In the genomic region with DNA sequence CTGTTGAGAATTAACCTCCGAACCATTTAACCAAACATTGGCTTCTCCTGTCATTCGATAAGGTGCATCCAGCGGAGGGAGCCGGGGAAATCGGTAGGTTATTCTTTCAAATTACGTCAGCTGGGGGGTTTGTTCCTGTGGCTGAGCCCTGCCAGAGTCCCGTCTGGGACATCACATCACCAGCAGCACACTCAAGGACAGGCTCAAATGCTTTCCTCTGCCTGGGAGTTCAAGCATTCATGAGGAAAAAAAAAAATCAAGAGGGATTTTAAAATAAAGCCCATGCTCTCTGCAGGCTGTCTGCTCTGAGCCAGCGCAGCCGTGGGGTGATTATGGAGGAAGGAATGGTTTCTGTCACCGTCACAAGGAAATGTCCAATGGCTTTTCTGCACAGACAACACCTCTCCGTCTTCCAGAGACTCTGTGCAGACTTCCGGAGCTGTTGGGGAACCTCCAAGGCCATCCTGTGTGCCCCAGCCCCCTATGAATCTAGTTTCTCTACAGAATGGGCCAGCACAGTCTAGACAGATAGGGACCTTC, we compare ENCODE assay signal across 13 mouse cellular contexts. TPM values are rescaled to one million over a fixed set of nuclear protein-coding genes. Genes with fewer than 3 reads are reported as not detected.
A peak's percentile ranks its signal among the peaks of the same experiment; 100 is the strongest.
DNase-seq lines count a peak whose midpoint lies in the region; ATAC-seq and TF ChIP-seq lines count a peak whose summit lies in the region.
"Had no signal": no experiment of that assay in that cellular context is flagged by ENCODE, and none has a peak within 500 bp of the region (broad histone marks: within the 10 kb centered on the region; RNA-seq: fewer than 3 reads in every experiment).

No protein-coding gene starts in this region.

- H3K36me3 ChIP-seq in heart, embryonic 13.5 days: no peaks in the 10 kb centered on the region
- no peaks in the 10 kb centered on the region for H3K36me3 ChIP-seq in testis, adult 2 months (ENCODE audit: control insufficient read depth, insufficient read depth, low read length)
- H3K36me3 ChIP-seq in limb, embryonic 10.5 days: no peaks in the 10 kb centered on the region
- H3K36me3 ChIP-seq: hindbrain, embryonic 13.5 days; liver, embryonic 13.5 days had no signal

- peak overlapping the region; percentile 30 for H3K4me2 ChIP-seq in heart, embryonic 13.5 days
- H3K4me2 ChIP-seq: hindbrain, embryonic 13.5 days; liver, embryonic 13.5 days had no signal

- ATAC-seq in heart, embryonic 13.5 days (ENCODE audit: extremely low read depth, insufficient number of reproducible peaks, low FRiP score, low TSS enrichment): peak; percentile 72; the same call in 1 of the 2 replicates
- ATAC-seq: Patski had no signal

- H3K9ac ChIP-seq in heart, embryonic 13.5 days: peak overlapping the region; percentile 0; the same call in 1 of the 2 replicates
- H3K9ac ChIP-seq: hindbrain, embryonic 13.5 days; liver, embryonic 13.5 days had no signal

- no peaks in the 10 kb centered on the region for H3K9me3 ChIP-seq in heart, embryonic 13.5 days
- no peaks in the 10 kb centered on the region for H3K9me3 ChIP-seq in limb, embryonic 10.5 days (replicated peaks)
- H3K9me3 ChIP-seq: hindbrain, embryonic 13.5 days; liver, embryonic 13.5 days had no signal

- no peak overlapping the region for H3K4me3 ChIP-seq in heart, embryonic 13.5 days
- H3K4me3 ChIP-seq in testis, adult 2 months (ENCODE audit: control insufficient read depth, low read depth, low read length): no peak overlapping the region
- no peak overlapping the region for H3K4me3 ChIP-seq in limb, embryonic 10.5 days
- H3K4me3 ChIP-seq: hindbrain, embryonic 13.5 days; liver, embryonic 13.5 days had no signal

- no peak for TF ChIP-seq CTCF in testis, adult 2 months (IDR thresholded peaks at IDR 0.05; ENCODE audit: control insufficient read depth, insufficient read depth, insufficient replicate concordance, low read depth, low read length)

- H3K27me3 ChIP-seq in heart, embryonic 13.5 days (replicated peaks): no peaks in the 10 kb centered on the region
- H3K27me3 ChIP-seq in testis, adult 2 months (ENCODE audit: control insufficient read depth, insufficient read depth, low read length): no peaks in the 10 kb centered on the region
- no peaks in the 10 kb centered on the region for H3K27me3 ChIP-seq in limb, embryonic 10.5 days (ENCODE audit: low read depth, poor library complexity, severe bottlenecking)
- H3K27me3 ChIP-seq: hindbrain, embryonic 13.5 days; Patski had no signal

- 24% methylated on average over 12 of the region's 12 CpGs for WGBS in heart, embryonic 13.5 days
- WGBS in limb, embryonic 10.5 days: 40% methylated on average over 12 of the region's 12 CpGs

- H3K27ac ChIP-seq in heart, embryonic 13.5 days (replicated peaks): peak overlapping the region; percentile 93
- H3K27ac ChIP-seq in testis, adult 2 months (ENCODE audit: control insufficient read depth, insufficient read depth, low read depth, low read length): peak overlapping the region; percentile 10; the same call in 1 of the 2 replicates
- H3K27ac ChIP-seq in limb, embryonic 10.5 days: peak overlapping the region; percentile 72
- H3K27ac ChIP-seq: hindbrain, embryonic 13.5 days; liver, embryonic 13.5 days had no signal

- intact Hi-C loops in heart, postnatal 36 days (cut with DNase I): no loop called here

- no peak for DNase-seq in heart, postnatal 36 days
- no peak for DNase-seq in testis, postnatal 10 days (ENCODE audit: low spot score)
- DNase-seq in limb, embryonic 10.5 days (ENCODE audit: low spot score): no peak
- no peak for DNase-seq in layer of hippocampus, adult 11-12 months (ENCODE audit: low spot score)
- DNase-seq in B cell, adult 2 months: no peak
- DNase-seq: cerebellum, adult 11-12 months; kidney, postnatal 14 days; liver, embryonic 13.5 days; midbrain, embryonic 14.5 days had no signal

- no peak for TF ChIP-seq POLR2A in testis, adult 2 months (IDR thresholded peaks at IDR 0.05; ENCODE audit: control insufficient read depth, low read depth, low read length)

- peaks cover 29% of the 10 kb centered on the region for H3K4me1 ChIP-seq in heart, embryonic 13.5 days
- H3K4me1 ChIP-seq in testis, adult 2 months (ENCODE audit: control insufficient read depth, insufficient read depth, low read length): peaks cover 5% of the 10 kb centered on the region
- H3K4me1 ChIP-seq in limb, embryonic 10.5 days: peaks cover 33% of the 10 kb centered on the region
- H3K4me1 ChIP-seq: liver, embryonic 13.5 days had no signal

RNA-seq across cellular contexts. Expression of gene Meox1, which starts 26.6 kb away (rescaled TPM):
- 15.6 and 19.4 TPM in 2 replicates for polyA plus RNA-seq in heart, embryonic 13.5 days (2015; fragmentation: Nextera tagmentation; extraction: Ambion mirVana)
- 1 to 10 TPM; 6.9 to 8.0 TPM for total RNA-seq in heart, postnatal 36 days (2021)
- polyA plus RNA-seq in testis, adult 2 months (2012; rRNA removed): 0.18 and 1.7 TPM in 2 replicates
- polyA plus RNA-seq in limb, embryonic 10.5 days (2016; fragmentation: Nextera tagmentation; extraction: Ambion mirVana): 11.2 and 12.1 TPM in 2 replicates

Comparison
In these comparisons a context has a peak if more than half of its experiments do, and no peak if none do; other contexts are left out.
1. H3K27ac ChIP-seq: peak in every context shown above with its lines; median percentile 93 in heart, embryonic 13.5 days; 72 in limb, embryonic 10.5 days; 10 in testis, adult 2 months.